12 mouse cellular contexts compared by ENCODE assay signal in genomic region chr2:5458075-5458494, GRCm38 (mm10).
DNase-seq lines count a peak whose midpoint lies in the region; ATAC-seq and TF ChIP-seq lines count a peak whose summit lies in the region.
"Had no signal": no experiment of that assay in that cellular context is flagged by ENCODE, and none has a peak within 500 bp of the region (broad histone marks: within the 10 kb centered on the region; RNA-seq: fewer than 3 reads in every experiment).

No protein-coding gene starts in this region.

- H3K4me1 ChIP-seq in limb, embryonic 14.5 days (ENCODE audit: control insufficient read depth, insufficient read depth, low read length), result no peaks in the 10 kb centered on the region; the same call in 1 of the 2 replicates
- H3K4me1 ChIP-seq in limb, embryonic 10.5 days, result no peaks in the 10 kb centered on the region
- peaks cover 15 to 32% of the 10 kb centered on the region in 2 experiments for H3K4me1 ChIP-seq in heart, embryonic 14.5 days (ENCODE audit: control insufficient read depth in 2 of 2, insufficient read depth in 2 of 2, low read length in 2 of 2)
- no peaks in the 10 kb centered on the region; the same call in 1 of the 2 replicates for H3K4me1 ChIP-seq in stomach, postnatal 0 days (replicated peaks; ENCODE audit: control insufficient read depth, insufficient read depth)
- H3K4me1 ChIP-seq: liver, embryonic 15.5 days had no signal

- no peaks in the 10 kb centered on the region for H3K27me3 ChIP-seq in limb, embryonic 14.5 days (ENCODE audit: control insufficient read depth, insufficient read depth, low read length)
- H3K27me3 ChIP-seq in limb, embryonic 10.5 days (ENCODE audit: low read depth, poor library complexity, severe bottlenecking), result no peaks in the 10 kb centered on the region
- no peaks in the 10 kb centered on the region for H3K27me3 ChIP-seq in heart, embryonic 14.5 days (ENCODE audit: control insufficient read depth, insufficient read depth, low read length)
- H3K27me3 ChIP-seq in stomach, postnatal 0 days (ENCODE audit: control insufficient read depth, insufficient read depth, low read length), result no peaks in the 10 kb centered on the region
- H3K27me3 ChIP-seq: liver, embryonic 15.5 days had no signal

- DNase-seq in limb, embryonic 14.5 days (ENCODE audit: low spot score), result no peak
- DNase-seq in limb, embryonic 10.5 days (ENCODE audit: low spot score), result no peak
- peak; percentile 31 for DNase-seq in large intestine, adult 2 months (ENCODE audit: low read depth, low spot score)
- DNase-seq in stomach, postnatal 0 days (ENCODE audit: low spot score), result no peak
- no peak for DNase-seq in urinary bladder, postnatal 14 days (ENCODE audit: low spot score)
- no peak for DNase-seq in ovary, postnatal 36 days (ENCODE audit: low spot score)
- DNase-seq: cerebellum, adult 9-10 months; kidney, adult 8-10 months; thymus, postnatal 14 days had no signal

- no peak for TF ChIP-seq EP300 in stomach, postnatal 0 days (optimal IDR thresholded peaks at IDR 0.05)

- no peaks in the 10 kb centered on the region for H3K9me3 ChIP-seq in limb, embryonic 14.5 days (ENCODE audit: control insufficient read depth, low read length)
- no peaks in the 10 kb centered on the region for H3K9me3 ChIP-seq in limb, embryonic 10.5 days (replicated peaks)
- no peaks in the 10 kb centered on the region for H3K9me3 ChIP-seq in heart, embryonic 14.5 days (ENCODE audit: control insufficient read depth, low read length)
- no peaks in the 10 kb centered on the region for H3K9me3 ChIP-seq in stomach, postnatal 0 days (ENCODE audit: control insufficient read depth, low read length)
- H3K9me3 ChIP-seq: liver, embryonic 15.5 days had no signal

- no peak overlapping the region for H3K9ac ChIP-seq in limb, embryonic 14.5 days (ENCODE audit: low read depth, low read length, severe bottlenecking)
- H3K9ac ChIP-seq in heart, embryonic 14.5 days (ENCODE audit: low read length), result no peak overlapping the region
- no peak overlapping the region for H3K9ac ChIP-seq in stomach, postnatal 0 days (ENCODE audit: low read length)
- H3K9ac ChIP-seq: liver, embryonic 15.5 days had no signal

- no peak overlapping the region for H3K27ac ChIP-seq in limb, embryonic 14.5 days (replicated peaks; ENCODE audit: low read depth, low read length)
- no peak overlapping the region for H3K27ac ChIP-seq in limb, embryonic 10.5 days
- peak overlapping the region in 1 of 2 experiments; percentile 46; a peak in 2 of 4 replicates for H3K27ac ChIP-seq in heart, embryonic 14.5 days (replicated peaks in 1 of 2; ENCODE audit: control insufficient read depth in 1 of 2, insufficient read depth in 1 of 2, low read depth in 2 of 2, low read length in 2 of 2)
- 0 out of 2 replicates have a peak overlapping the region, but pooled peaks have one; percentile 18 for H3K27ac ChIP-seq in stomach, postnatal 0 days (replicated peaks)
- H3K27ac ChIP-seq: liver, embryonic 15.5 days had no signal

- no peak for TF ChIP-seq CTCF in stomach, postnatal 0 days (IDR thresholded peaks at IDR 0.05; ENCODE audit: low read depth)

- WGBS in limb, embryonic 14.5 days, result 57% methylated on average over 5 of the region's 5 CpGs
- 87% methylated on average over 5 of the region's 5 CpGs for WGBS in limb, embryonic 10.5 days
- WGBS in heart, embryonic 14.5 days, result 44% methylated on average over 5 of the region's 5 CpGs
- WGBS in large intestine, adult 2 months, result 44% methylated on average over 5 of the region's 5 CpGs
- 47% methylated on average over 5 of the region's 5 CpGs for WGBS in stomach, postnatal 0 days

- H3K4me2 ChIP-seq in limb, embryonic 14.5 days (replicated peaks; ENCODE audit: low read depth, low read length, severe bottlenecking), result no peak overlapping the region
- H3K4me2 ChIP-seq in heart, embryonic 14.5 days (ENCODE audit: low read length), result peak overlapping the region; percentile 1; the same call in 1 of the 2 replicates
- H3K4me2 ChIP-seq in stomach, postnatal 0 days (replicated peaks; ENCODE audit: low read depth), result no peak overlapping the region
- H3K4me2 ChIP-seq: liver, embryonic 15.5 days had no signal

- no peaks in the 10 kb centered on the region for H3K36me3 ChIP-seq in limb, embryonic 14.5 days (ENCODE audit: control insufficient read depth, insufficient read depth, low read length)
- H3K36me3 ChIP-seq in limb, embryonic 10.5 days, result no peaks in the 10 kb centered on the region
- no peaks in the 10 kb centered on the region for H3K36me3 ChIP-seq in heart, embryonic 14.5 days (ENCODE audit: control insufficient read depth, insufficient read depth, low read length)
- H3K36me3 ChIP-seq in stomach, postnatal 0 days (ENCODE audit: control insufficient read depth, insufficient read depth, low read length), result no peaks in the 10 kb centered on the region
- H3K36me3 ChIP-seq: liver, embryonic 15.5 days had no signal

- ATAC-seq in limb, embryonic 14.5 days (ENCODE audit: low FRiP score, low read depth), result 0 out of 2 replicates have a peak, but pooled peaks have one; percentile 15
- ATAC-seq in heart, embryonic 14.5 days (ENCODE audit: insufficient number of reproducible peaks, insufficient read depth, low FRiP score, low read depth), result peak; percentile 50; the same call in 1 of the 2 replicates
- no peak; the same call in 1 of the 2 replicates for ATAC-seq in stomach, postnatal 0 days (ENCODE audit: low FRiP score, low TSS enrichment)
- ATAC-seq: forebrain, embryonic 14.5 days had no signal

- no peak overlapping the region for H3K4me3 ChIP-seq in limb, embryonic 14.5 days (replicated peaks; ENCODE audit: low read length)
- no peak overlapping the region for H3K4me3 ChIP-seq in limb, embryonic 10.5 days
- H3K4me3 ChIP-seq in heart, embryonic 14.5 days (ENCODE audit: control insufficient read depth in 1 of 2, insufficient read depth in 1 of 2, low read depth in 1 of 2, low read length in 2 of 2), result no peak overlapping the region
- H3K4me3 ChIP-seq in stomach, postnatal 0 days (ENCODE audit: low read depth, low read length), result no peak overlapping the region
- H3K4me3 ChIP-seq: liver, embryonic 15.5 days had no signal

- no peak for TF ChIP-seq POLR2A in limb, embryonic 14.5 days (IDR thresholded peaks at IDR 0.05; ENCODE audit: borderline replicate concordance, extremely low read depth, insufficient read depth, insufficient read length)
